Mouse (Mus musculus) gastrocnemius, adult 2 months (tissue): ENCODE results near the gene Nprl2. TPM values are rescaled to one million over a fixed set of nuclear protein-coding genes. Genes with fewer than 3 reads are reported as not detected.
"Not testable (repeated sequence)": the region's sequence is repeated elsewhere in the genome, so short reads cannot be mapped to it uniquely, and the experiment has no call there.

ENCODE experiments used
- DNase-seq: peaks from one replicate; pipeline ENCODE4 v3.0.0; 2022
- H3K27ac ChIP-seq: fragments of 200-600 bp; 2 replicates; pipeline ENCODE4 v1.8.1; 2022; ENCODE audit warnings: mild to moderate bottlenecking
- H3K4me3 ChIP-seq: fragments of 200-600 bp; 2 replicates; pipeline ENCODE4 v1.8.1; 2022; ENCODE audit warnings: mild to moderate bottlenecking, moderate library complexity
- CTCF ChIP-seq: fragments of 200-600 bp; IDR thresholded peaks from 2 replicates; pipeline ENCODE4 v1.8.1; 2022; ENCODE audit warnings: antibody characterized with exemption, mild to moderate bottlenecking, moderate library complexity
- intact Hi-C: fragments of 180-260 bp; cut with DNase I; formaldehyde crosslinking; loops from one replicate; pipeline ENCODE4 v1.15.1; 2025
- total RNA-seq, 2 experiments: library from RNA; stranded (reverse); gene quantifications; 2 replicates each; pipeline ENCODE4 v1.2.3; 2021

Nprl2 gene
- total RNA-seq, 2 experiments from 2014 or later = 9.7 to 11.5 TPM

DNA sequence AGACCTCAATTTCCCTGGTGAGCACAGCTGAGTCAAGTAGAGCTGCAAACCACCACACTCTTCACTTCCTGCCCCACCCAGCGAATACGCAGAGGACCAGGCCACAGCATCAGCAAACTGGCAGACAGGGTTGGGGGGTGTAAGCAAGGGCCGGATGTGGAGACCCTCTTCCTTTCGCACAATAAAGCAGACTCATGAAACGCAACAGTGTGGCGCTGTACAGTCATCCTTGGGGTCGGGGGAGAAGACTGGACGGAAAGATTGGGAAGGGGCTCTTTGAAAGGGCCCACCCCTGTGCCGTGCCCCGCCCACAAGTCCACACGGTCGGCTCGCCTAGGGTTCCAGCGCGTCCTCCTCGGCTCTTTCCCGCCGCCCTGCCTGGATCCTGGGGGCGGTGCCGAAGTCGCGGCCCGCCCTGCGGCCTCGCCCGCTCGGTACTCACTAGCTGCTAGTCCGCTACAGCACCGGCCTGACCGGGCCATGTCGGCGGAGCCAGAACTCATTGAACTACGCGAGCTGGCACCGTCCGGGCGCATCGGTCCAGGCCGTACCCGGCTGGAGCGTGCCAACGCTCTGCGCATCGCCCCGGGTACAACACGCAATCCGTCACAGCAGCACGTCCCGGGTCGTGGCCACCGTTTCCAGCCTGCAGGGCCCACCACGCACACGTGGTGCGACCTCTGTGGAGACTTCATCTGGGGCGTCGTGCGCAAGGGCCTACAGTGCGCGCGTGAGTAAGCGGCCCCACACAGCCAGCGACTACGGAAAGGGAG is 9.3 kb downstream of the Nprl2 start, which contains the start of gene Rassf1:
Gene Rassf1 (plus strand): TSS at position 439 of the 773 bp plus-strand sequence.
- intact Hi-C loops = no loop called here
- H3K27ac ChIP-seq = peak within 1 kb of the TSS; percentile 85
- no peak for TF ChIP-seq CTCF

DNA sequence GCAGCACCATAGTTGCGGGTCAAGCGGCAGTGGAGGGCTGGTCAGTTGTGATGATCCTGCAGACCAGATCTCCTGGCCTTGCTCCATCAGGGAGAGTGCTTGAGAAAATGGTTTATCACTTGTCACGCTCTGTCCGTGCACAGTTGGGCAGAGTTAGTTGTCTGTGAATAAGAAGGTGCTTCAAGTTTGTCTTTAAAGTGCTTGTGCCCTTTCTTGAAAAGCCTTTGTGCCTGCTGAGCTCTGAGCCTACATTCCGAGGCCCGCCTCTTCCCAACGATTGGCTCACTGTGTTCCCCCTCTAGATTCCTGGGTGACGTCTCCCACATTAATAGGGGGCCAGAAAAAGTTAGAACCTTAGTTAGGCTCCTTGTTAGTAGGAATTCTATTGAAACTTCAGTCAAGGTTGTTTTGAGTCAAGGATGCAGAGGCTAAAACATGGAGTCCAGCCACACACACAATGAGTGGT is 9.9 kb downstream of the Nprl2 start:
- DNase-seq = no peak
- Histone ChIP-seq H3K27ac (peak overlapping the region; percentile 85), H3K4me3 (peak overlapping the region; percentile 78)
- intact Hi-C loops = no loop called here
- no peak for TF ChIP-seq CTCF

More for the DNA sequence above, 9.3 kb downstream of the Nprl2 start, which contains the start of gene Rassf1:
- peak within 1 kb of the TSS; percentile 78 for H3K4me3 ChIP-seq
- peak; percentile 82 for DNase-seq

DNA sequence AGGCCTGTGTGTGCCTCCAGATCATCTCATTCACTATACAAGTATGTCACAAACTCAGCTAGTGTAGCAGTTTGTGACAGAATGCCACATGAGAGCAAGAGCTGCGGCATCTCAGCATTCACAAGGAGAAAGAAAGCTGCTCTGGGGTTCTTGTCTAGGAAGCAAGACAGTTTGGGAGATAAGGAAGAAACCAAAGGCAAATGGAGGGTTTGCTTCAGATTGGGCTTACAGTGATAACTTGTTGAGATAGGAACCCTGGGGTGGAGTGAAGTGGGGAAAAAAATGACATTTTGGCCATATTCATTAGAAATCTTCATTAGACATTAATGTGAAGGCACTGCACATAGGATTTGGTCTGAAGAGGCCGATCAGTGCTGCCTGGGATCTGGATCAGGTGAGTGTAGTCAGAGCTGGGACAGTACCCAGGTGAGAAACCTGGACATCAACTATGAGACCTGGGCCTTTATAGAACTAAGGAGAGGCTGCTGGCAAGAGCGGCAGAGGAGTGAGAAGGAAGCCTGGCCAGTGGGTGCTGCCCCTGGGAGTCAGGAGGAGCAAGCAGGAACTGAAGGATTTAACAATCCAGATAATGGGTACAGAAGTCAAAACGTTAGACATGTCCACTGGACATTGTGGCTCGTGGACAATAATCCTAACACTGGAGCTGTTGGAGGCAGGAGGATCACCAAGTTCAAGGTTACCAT is 10.8 kb downstream of the Nprl2 start:
- no peak for TF ChIP-seq CTCF
- DNase-seq = no peak
- peak overlapping the region; percentile 85; the same call in 1 of the 2 replicates for H3K27ac ChIP-seq
- H3K4me3 ChIP-seq = no peak overlapping the region
- intact Hi-C loops = no loop called here

DNA sequence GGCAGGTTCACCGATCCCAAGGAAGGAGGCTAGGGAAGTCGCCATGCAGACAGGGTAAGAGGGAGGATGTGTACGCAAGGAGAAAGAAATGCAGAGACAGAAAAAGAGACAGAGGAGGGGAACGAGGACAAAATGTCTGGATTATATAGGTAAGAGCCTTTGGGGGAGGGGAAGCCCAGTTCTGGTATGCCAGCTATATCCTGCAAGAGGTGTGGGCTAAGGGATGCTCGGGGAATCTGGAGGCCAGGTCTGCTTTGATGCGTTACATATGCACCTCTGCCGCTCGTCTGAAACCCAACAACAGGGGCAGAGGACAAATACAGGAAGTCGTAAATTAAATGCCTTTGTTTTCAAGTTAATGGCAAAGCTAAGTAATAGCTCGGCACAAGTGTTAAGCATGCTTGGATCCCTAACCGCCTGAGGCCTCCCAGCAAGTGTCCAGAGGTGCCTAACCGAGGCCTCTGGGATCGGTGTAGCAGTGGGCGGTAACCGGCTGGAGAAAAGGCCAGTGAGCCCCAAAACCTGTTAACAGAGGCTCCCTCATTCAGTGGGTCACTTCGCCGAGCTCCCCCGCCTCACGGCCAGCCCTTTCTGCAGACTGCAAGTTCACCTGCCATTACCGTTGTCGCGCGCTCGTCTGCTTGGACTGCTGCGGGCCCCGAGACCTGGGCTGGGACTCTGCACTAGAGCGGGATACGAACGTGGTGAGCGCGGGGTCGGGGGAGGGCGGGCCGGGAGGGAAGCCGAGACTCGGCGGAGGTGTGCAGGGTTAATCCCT is 11.7 kb downstream of the Nprl2 start:
- intact Hi-C loops = no loop called here
- peak overlapping the region; percentile 89 for H3K4me3 ChIP-seq
- DNase-seq = no peak
- peak overlapping the region; percentile 99 for H3K27ac ChIP-seq
- no peak for TF ChIP-seq CTCF

DNA sequence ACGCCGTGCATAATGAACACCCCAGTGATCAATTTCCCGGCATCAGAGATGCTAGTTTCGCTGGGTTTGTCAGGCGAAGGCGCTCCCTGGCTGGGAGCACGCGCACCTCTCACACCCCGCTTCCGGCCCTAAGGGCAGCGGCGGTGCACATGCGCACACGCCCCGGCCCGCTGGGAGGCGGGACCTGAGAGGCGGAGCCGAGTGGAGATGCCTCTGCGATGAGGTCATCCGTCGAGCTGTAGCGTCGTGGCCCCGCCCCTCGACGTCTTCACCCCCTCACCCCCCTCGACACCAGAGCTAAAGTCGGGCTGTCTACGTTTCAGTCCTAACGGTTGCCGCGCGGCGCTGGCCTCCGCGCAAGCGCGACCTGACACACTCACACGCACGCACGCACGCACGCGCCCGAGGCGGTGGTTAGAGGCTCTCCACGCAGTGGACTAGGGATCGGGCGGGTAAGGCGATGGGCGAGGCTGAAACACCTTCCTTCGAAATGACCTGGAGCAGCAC is 12.3 kb downstream of the Nprl2 start:
- peak overlapping the region; percentile 89 for H3K4me3 ChIP-seq
- peak overlapping the region; percentile 99 for H3K27ac ChIP-seq
- no peak for TF ChIP-seq CTCF
- intact Hi-C loops = no loop called here
- DNase-seq = peak; percentile 97

DNA sequence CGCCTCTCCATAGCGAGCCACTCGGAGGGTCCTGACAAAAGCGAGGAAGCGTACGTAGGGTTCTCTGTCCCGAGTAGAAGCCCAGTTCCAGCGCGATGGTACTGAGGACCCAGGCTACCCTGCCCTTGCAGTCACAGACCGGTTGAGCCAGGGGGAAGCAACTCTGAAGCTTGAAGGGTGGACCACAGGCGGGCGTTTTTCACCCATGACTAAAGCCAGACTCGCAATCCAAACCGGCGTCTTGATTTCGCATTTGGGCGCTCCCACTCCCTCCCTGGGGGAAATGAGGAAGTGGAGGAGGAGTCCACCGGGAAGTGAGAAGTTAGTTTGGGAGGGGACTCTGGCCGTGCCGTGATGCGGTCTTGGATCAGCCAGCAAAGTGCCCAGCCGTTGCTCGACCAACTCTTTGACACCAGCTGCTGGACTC is 13.0 kb downstream of the Nprl2 start:
- Histone ChIP-seq H3K4me3 (peak overlapping the region; percentile 89), H3K27ac (peak overlapping the region; percentile 99)
- TF ChIP-seq CTCF = no peak
- intact Hi-C loops = no loop called here
- peak; percentile 79 for DNase-seq

DNA sequence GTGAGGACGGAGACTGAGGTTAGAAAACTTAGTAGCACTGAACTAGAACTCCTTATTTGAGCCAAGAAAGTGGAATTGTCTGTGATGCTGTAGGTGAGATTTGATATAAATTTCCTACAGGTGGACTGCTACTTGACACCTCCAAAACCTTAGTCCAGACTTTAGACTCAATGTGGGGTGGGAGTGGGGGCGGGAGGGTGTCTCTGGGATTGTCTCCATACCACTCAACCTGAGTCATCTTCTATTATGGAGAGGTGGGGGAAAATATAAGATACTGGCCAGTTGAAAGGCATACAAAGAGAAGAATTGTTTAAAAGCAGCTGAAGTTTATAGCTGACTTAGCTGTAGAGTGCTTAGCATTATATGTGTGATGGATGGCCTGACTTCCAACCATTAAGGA is 13.7 kb downstream of the Nprl2 start:
- H3K4me3 ChIP-seq = peak overlapping the region; percentile 89
- TF ChIP-seq CTCF = no peak
- intact Hi-C loops = no loop called here
- peak overlapping the region; percentile 99 for H3K27ac ChIP-seq
- DNase-seq = no peak

DNA sequence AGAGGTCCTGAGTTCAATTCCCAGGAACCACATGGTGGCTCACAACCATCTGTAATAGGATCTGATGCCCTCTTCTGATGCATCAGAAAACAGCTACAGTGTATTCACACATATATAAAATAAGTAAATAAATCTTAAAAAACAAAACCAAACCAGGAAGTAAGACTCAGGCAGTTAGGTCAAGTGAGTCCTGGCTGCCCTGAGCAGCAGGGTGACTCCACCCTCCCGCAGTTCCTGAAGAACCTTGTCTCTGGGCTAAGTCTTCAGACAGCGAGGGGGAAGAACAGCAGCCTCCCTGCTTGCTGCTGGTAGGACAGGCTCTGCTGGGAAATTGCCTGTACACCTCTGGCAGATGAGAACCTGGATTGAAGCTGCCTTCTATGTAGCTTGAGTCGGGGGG is 14.3 kb downstream of the Nprl2 start:
- intact Hi-C loops = no loop called here
- TF ChIP-seq CTCF = no peak
- peak overlapping the region; percentile 99 for H3K27ac ChIP-seq
- DNase-seq = no peak
- peak overlapping the region; percentile 89 for H3K4me3 ChIP-seq

DNA sequence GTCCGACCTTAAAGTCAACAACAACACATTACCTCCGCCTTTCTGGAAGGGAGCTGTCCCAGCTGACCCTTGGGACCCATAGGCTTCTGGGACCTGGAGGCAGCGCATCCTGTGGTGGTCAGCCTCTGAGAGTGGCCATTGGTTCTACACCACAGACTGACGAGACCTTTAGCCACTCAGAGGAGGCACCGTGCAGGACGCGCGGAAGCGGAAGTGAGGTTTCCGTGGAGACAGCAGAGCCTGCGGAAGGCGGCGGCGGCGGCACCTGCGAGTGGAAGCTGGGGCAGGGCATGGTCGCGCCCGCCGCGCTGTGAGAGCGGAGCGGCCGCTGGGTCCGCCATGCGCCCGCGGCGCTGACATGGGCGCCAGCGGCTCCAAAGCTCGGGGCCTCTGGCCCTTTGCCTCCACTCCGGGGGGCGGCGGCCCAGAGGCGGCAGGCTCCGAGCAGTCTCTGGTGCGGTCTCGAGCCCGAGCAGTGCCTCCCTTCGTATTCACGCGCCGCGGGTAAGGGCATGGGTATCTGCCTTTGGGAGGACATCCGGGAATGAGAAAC is 21.1 kb downstream of the Nprl2 start, which contains the start of gene Tusc2:
Gene Tusc2 (plus strand): TSS at position 227 of the 553 bp plus-strand sequence.
- no peak for TF ChIP-seq CTCF
- Histone ChIP-seq H3K4me3 (peak within 1 kb of the TSS; percentile 84), H3K27ac (peak within 1 kb of the TSS; percentile 94)
- peak; percentile 96 for DNase-seq
- intact Hi-C loops = no loop called here

DNA sequence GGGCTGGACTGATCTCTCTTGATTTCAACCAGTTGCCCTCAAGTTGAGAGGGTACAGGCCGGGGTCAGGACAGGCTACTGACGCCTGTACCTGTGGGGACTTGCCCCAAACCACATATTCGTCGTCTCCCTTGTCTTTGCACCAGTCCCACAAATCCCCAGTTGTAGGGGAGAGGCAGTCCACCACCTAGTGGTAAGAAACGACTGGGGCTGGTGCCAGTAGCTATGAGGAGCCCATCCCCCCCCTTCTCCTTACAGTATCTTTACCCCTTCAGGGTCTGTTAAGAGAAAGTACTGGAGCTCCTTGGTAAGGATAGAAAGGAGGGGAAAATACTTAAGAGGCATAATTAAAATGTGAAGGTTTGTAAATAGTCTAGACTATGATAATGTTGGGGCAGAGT is 23.5 kb downstream of the Nprl2 start:
- Histone ChIP-seq H3K4me3 (peak overlapping the region; percentile 62), H3K27ac (peak overlapping the region; percentile 94)
- DNase-seq, intact Hi-C loops: not testable (repeated sequence)

DNA sequence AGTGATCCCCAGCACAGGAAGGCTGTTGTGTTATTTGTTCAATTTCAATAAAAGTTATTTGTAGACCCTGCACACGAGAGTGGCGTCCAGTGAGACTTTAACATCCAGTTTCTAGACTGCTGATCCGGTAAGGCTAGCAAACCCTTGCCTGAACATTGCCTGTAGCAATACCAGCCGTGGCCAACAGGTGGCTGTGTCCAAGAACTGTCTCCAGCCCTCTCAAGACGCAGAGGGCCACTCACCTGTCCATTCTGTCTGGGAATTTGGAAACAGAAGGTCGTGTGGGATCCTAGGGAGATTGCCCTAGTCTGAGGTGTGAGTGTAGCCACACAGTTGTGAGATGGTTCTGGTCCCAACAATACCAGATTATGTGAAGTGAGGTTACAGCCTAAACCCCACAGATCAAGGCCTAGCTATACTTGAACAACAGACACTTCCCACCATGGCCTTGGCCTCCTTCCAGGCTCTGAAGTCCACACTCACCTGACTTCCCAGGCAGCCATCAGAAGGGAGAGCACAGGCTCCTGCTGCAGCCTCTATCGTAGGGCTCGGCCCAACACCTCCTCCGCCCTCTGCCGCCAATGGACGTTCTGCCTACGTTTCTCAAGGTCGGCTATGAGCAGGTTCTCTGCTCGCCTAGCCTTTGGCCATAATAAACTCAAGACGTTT is 24.1 kb downstream of the Nprl2 start:
- intact Hi-C loops = loop anchor here (2.0 kb wide), 1 partner anchor 47 kb away; no protein-coding TSS in a partner anchor
- peak; percentile 89 for DNase-seq
- H3K4me3 ChIP-seq = peak overlapping the region; percentile 62
- H3K27ac ChIP-seq = peak overlapping the region; percentile 94
- TF ChIP-seq CTCF = peak; percentile 98

DNA sequence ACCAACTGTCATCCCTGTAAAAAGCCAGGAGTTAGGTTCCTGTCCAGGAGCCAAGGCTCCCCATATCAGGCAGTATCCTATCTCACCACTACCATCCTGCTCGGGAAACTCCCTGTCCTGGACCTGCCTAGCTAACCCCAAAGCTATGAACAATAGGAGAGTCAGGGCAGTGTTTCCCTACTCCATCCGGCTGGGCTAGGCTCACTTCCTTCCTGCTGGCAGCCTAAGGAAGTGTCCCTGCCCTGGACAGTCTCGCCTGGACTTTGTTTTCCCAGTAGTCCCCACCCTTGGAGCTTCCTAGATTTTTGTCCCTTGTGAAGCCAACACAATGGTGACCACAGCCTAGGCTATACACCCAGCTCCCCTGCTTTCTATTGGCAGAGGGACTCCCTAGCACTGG is 24.8 kb downstream of the Nprl2 start:
- Histone ChIP-seq H3K27ac (peak overlapping the region; percentile 94), H3K4me3 (peak overlapping the region; percentile 71)
- no peak for DNase-seq
- intact Hi-C loops = loop anchor here (2.0 kb wide), 1 partner anchor 46 kb away; no protein-coding TSS in a partner anchor
- no peak for TF ChIP-seq CTCF
